Mouse (Mus musculus): ENCODE data around the gene Rabep2. TPM values are rescaled to one million over a fixed set of nuclear protein-coding genes. Genes with fewer than 3 reads are reported as not detected.
"Not testable (repeated sequence)": the region's sequence is repeated elsewhere in the genome, so short reads cannot be mapped to it uniquely, and the experiment has no call there.

Rabep2 gene
- total and polyA plus RNA-seq, 2 experiments from 2014 or later = 19.2 to 22.5 TPM

- H3K27ac ChIP-seq = peak within 1 kb of the TSS; percentile 71
- WGBS = under 1% methylated on average over 31 of the region's 32 CpGs
- peak within 1 kb of the TSS; percentile 55 for H3K4me3 ChIP-seq (ENCODE audit: low read length)
- peak within 1 kb of the TSS; percentile 60 for H3K4me2 ChIP-seq (ENCODE audit: low read depth, low read length)
- ATAC-seq (peak; percentile 98), DNase-seq (ENCODE audit: low spot score) (peak; percentile 98)
- H3K4me1 ChIP-seq (ENCODE audit: insufficient read depth, low read length) = peaks cover 5% of the 10 kb centered on the region; the same call in 1 of the 2 replicates
- no peaks in the 10 kb centered on the region for H3K9me3 ChIP-seq (ENCODE audit: low read length)
- peaks cover 14% of the 10 kb centered on the region for H3K36me3 ChIP-seq (ENCODE audit: insufficient read depth, low read length)
- H3K27me3 ChIP-seq (ENCODE audit: insufficient read depth, low read length) = no peaks in the 10 kb centered on the region
- H3K9ac ChIP-seq (replicated peaks; ENCODE audit: low read length) = peak within 1 kb of the TSS; percentile 65
- peak; percentile 66 for TF ChIP-seq CTCF (IDR thresholded peaks at IDR 0.05; ENCODE audit: low read depth)
These were observed 58.5 kb downstream of the Rabep2 start, which contains the start of gene Tufm for GRCm38 (mm10) chr7:126487052-126487483. TSS of gene Tufm (plus strand) at chr7:126487361.

- DNase-seq (ENCODE audit: low spot score) = not testable (repeated sequence)
These were observed 59.2 kb downstream of the Rabep2 start for GRCm38 (mm10) chr7:126487617-126488385.

GRCm38 (mm10) chr7:126491005-126491404, 62.4 kb downstream of the Rabep2 start:
- WGBS = 85% methylated on average over 1 of the region's 1 CpGs
- peaks cover 53% of the 10 kb centered on the region for H3K36me3 ChIP-seq (ENCODE audit: insufficient read depth, low read length)

More at GRCm38 (mm10) chr7:126487617-126488385, 59.2 kb downstream of the Rabep2 start:
- H3K27me3 ChIP-seq (ENCODE audit: insufficient read depth, low read length); H3K4me1 ChIP-seq (ENCODE audit: insufficient read depth, low read length); H3K9me3 ChIP-seq (ENCODE audit: low read length); ATAC-seq: not testable (repeated sequence)
- peak overlapping the region; percentile 61 for H3K27ac ChIP-seq
- H3K36me3 ChIP-seq (ENCODE audit: insufficient read depth, low read length) = peaks cover 21% of the 10 kb centered on the region
- 23% methylated on average over 15 of the region's 25 CpGs for WGBS
- H3K4me2 ChIP-seq (ENCODE audit: low read depth, low read length) = peak overlapping the region; percentile 60
- peak overlapping the region; percentile 65 for H3K9ac ChIP-seq (replicated peaks; ENCODE audit: low read length)
- H3K4me3 ChIP-seq (ENCODE audit: low read length) = peak overlapping the region; percentile 55

GRCm38 (mm10) chr7:126491973-126492372, 63.4 kb downstream of the Rabep2 start:
- no peak for ATAC-seq
- H3K4me3 ChIP-seq (ENCODE audit: low read length) = no peak overlapping the region
- H3K27ac ChIP-seq = no peak overlapping the region
- no peaks in the 10 kb centered on the region for H3K4me1 ChIP-seq (ENCODE audit: insufficient read depth, low read length)
- H3K36me3 ChIP-seq (ENCODE audit: insufficient read depth, low read length) = peaks cover 63% of the 10 kb centered on the region
- H3K9me3 ChIP-seq (ENCODE audit: low read length) = no peaks in the 10 kb centered on the region
- H3K9ac ChIP-seq (replicated peaks; ENCODE audit: low read length) = no peak overlapping the region
- TF ChIP-seq CTCF (IDR thresholded peaks at IDR 0.05; ENCODE audit: low read depth) = no peak
- 48% methylated on average over 11 of the region's 11 CpGs for WGBS
- DNase-seq (ENCODE audit: low spot score) = no peak
- H3K27me3 ChIP-seq (ENCODE audit: insufficient read depth, low read length) = no peaks in the 10 kb centered on the region
- no peak overlapping the region for H3K4me2 ChIP-seq (ENCODE audit: low read depth, low read length)

More at GRCm38 (mm10) chr7:126491005-126491404, 62.4 kb downstream of the Rabep2 start:
- Histone ChIP-seq H3K27me3 (ENCODE audit: insufficient read depth, low read length) (no peaks in the 10 kb centered on the region), H3K4me2 (ENCODE audit: low read depth, low read length) (no peak overlapping the region), H3K27ac (no peak overlapping the region), H3K4me3 (ENCODE audit: low read length) (no peak overlapping the region), H3K4me1 (ENCODE audit: insufficient read depth, low read length) (no peaks in the 10 kb centered on the region), H3K9me3 (ENCODE audit: low read length) (no peaks in the 10 kb centered on the region), H3K9ac (replicated peaks; ENCODE audit: low read length) (no peak overlapping the region)
- DNase-seq (ENCODE audit: low spot score) = no peak
- no peak for ATAC-seq
- no peak for TF ChIP-seq CTCF (IDR thresholded peaks at IDR 0.05; ENCODE audit: low read depth)

- Histone ChIP-seq H3K4me2 (ENCODE audit: low read depth, low read length) (no peak overlapping the region), H3K4me3 (ENCODE audit: low read length) (no peak overlapping the region), H3K9ac (replicated peaks; ENCODE audit: low read length) (no peak overlapping the region), H3K36me3 (ENCODE audit: insufficient read depth, low read length) (peaks cover 82% of the 10 kb centered on the region), H3K27me3 (ENCODE audit: insufficient read depth, low read length) (no peaks in the 10 kb centered on the region), H3K9me3 (ENCODE audit: low read length) (no peaks in the 10 kb centered on the region), H3K4me1 (ENCODE audit: insufficient read depth, low read length) (no peaks in the 10 kb centered on the region), H3K27ac (no peak overlapping the region)
- TF ChIP-seq CTCF (IDR thresholded peaks at IDR 0.05; ENCODE audit: low read depth) = no peak
- WGBS = 93% methylated on average over 6 of the region's 6 CpGs
- ATAC-seq (no peak), DNase-seq (ENCODE audit: low spot score) (no peak)
These were observed 65.6 kb downstream of the Rabep2 start for GRCm38 (mm10) chr7:126494120-126494519.

- H3K9ac ChIP-seq (replicated peaks; ENCODE audit: low read length) = no peak overlapping the region
- no peak overlapping the region for H3K4me2 ChIP-seq (ENCODE audit: low read depth, low read length)
- H3K27ac ChIP-seq = no peak overlapping the region
- 89% methylated on average over 5 of the region's 5 CpGs for WGBS
- peaks cover 93% of the 10 kb centered on the region for H3K36me3 ChIP-seq (ENCODE audit: insufficient read depth, low read length)
- DNase-seq (ENCODE audit: low spot score) = no peak
- no peaks in the 10 kb centered on the region for H3K9me3 ChIP-seq (ENCODE audit: low read length)
- H3K4me3 ChIP-seq (ENCODE audit: low read length) = no peak overlapping the region
- H3K4me1 ChIP-seq (ENCODE audit: insufficient read depth, low read length) = no peaks in the 10 kb centered on the region
- H3K27me3 ChIP-seq (ENCODE audit: insufficient read depth, low read length) = no peaks in the 10 kb centered on the region
- no peak for ATAC-seq
- TF ChIP-seq CTCF (IDR thresholded peaks at IDR 0.05; ENCODE audit: low read depth) = no peak
These were observed 67.9 kb downstream of the Rabep2 start for GRCm38 (mm10) chr7:126496475-126496874.

GRCm38 (mm10) chr7:126497966-126498365, 69.4 kb downstream of the Rabep2 start:
- Histone ChIP-seq H3K27me3 (ENCODE audit: insufficient read depth, low read length) (no peaks in the 10 kb centered on the region), H3K9ac (replicated peaks; ENCODE audit: low read length) (no peak overlapping the region), H3K36me3 (ENCODE audit: insufficient read depth, low read length) (peaks cover 79% of the 10 kb centered on the region), H3K9me3 (ENCODE audit: low read length) (no peaks in the 10 kb centered on the region), H3K4me1 (ENCODE audit: insufficient read depth, low read length) (no peaks in the 10 kb centered on the region), H3K4me2 (ENCODE audit: low read depth, low read length) (no peak overlapping the region), H3K4me3 (ENCODE audit: low read length) (no peak overlapping the region), H3K27ac (no peak overlapping the region)
- WGBS = 87% methylated on average over 12 of the region's 12 CpGs
- DNase-seq (ENCODE audit: low spot score) (no peak), ATAC-seq (no peak)
- TF ChIP-seq CTCF (IDR thresholded peaks at IDR 0.05; ENCODE audit: low read depth) = no peak

Other genes starting within 250 kb of the Rabep2 start
- 124 and 147 TPM in 2 replicates for gene Xpo6, start 228.3 kb upstream of the Rabep2 start, total RNA-seq (2014; rRNA removed)
- 41.8 and 45.4 TPM in 2 replicates for gene Xpo6, start 228.3 kb upstream of the Rabep2 start, polyA plus RNA-seq (2015; fragmentation: Nextera tagmentation; extraction: Ambion mirVana)
- gene Sbk1, start 156.1 kb upstream of the Rabep2 start, total RNA-seq (2014; rRNA removed) = 530 and 565 TPM in 2 replicates
- 138 and 161 TPM in 2 replicates for gene Sbk1, start 156.1 kb upstream of the Rabep2 start, polyA plus RNA-seq (2015; fragmentation: Nextera tagmentation; extraction: Ambion mirVana)
- gene Lat, start 59.2 kb upstream of the Rabep2 start, total RNA-seq (2014; rRNA removed) = 0.37 TPM in 1 of 2 replicates, not detected in the other
- gene Lat, start 59.2 kb upstream of the Rabep2 start, polyA plus RNA-seq (2015; fragmentation: Nextera tagmentation; extraction: Ambion mirVana) = 0.96 and 1.1 TPM in 2 replicates
- 102 and 125 TPM in 2 replicates for gene Spns1, start 51.3 kb upstream of the Rabep2 start, total RNA-seq (2014; rRNA removed)
- 80.9 and 83.7 TPM in 2 replicates for gene Spns1, start 51.3 kb upstream of the Rabep2 start, polyA plus RNA-seq (2015; fragmentation: Nextera tagmentation; extraction: Ambion mirVana)
- gene Nfatc2ip, start 32.0 kb upstream of the Rabep2 start, total RNA-seq (2014; rRNA removed) = 6.1 and 6.4 TPM in 2 replicates
- 2.9 and 3.0 TPM in 2 replicates for gene Nfatc2ip, start 32.0 kb upstream of the Rabep2 start, polyA plus RNA-seq (2015; fragmentation: Nextera tagmentation; extraction: Ambion mirVana)
- gene Cd19, start 13.9 kb upstream of the Rabep2 start, total RNA-seq (2014; rRNA removed) = 0.16 TPM in 1 of 2 replicates, not detected in the other
- gene Cd19, start 13.9 kb upstream of the Rabep2 start, polyA plus RNA-seq (2015; fragmentation: Nextera tagmentation; extraction: Ambion mirVana) = 0.05 TPM in 1 of 2 replicates, not detected in the other
- 0.99 and 5.4 TPM in 2 replicates for gene Atp2a1, start 34.3 kb downstream of the Rabep2 start, total RNA-seq (2014; rRNA removed)
- 0.40 and 0.68 TPM in 2 replicates for gene Atp2a1, start 34.3 kb downstream of the Rabep2 start, polyA plus RNA-seq (2015; fragmentation: Nextera tagmentation; extraction: Ambion mirVana)
- 34.1 and 41.1 TPM in 2 replicates for gene Sh2b1, start 46.7 kb downstream of the Rabep2 start, total RNA-seq (2014; rRNA removed)
- gene Sh2b1, start 46.7 kb downstream of the Rabep2 start, polyA plus RNA-seq (2015; fragmentation: Nextera tagmentation; extraction: Ambion mirVana) = 50.4 and 54.5 TPM in 2 replicates
- gene Tufm, start 58.6 kb downstream of the Rabep2 start, total RNA-seq (2014; rRNA removed) = 62.5 and 66.1 TPM in 2 replicates
- gene Tufm, start 58.6 kb downstream of the Rabep2 start, polyA plus RNA-seq (2015; fragmentation: Nextera tagmentation; extraction: Ambion mirVana) = 106 TPM in 2 replicates
- gene Atxn2l, start 74.7 kb downstream of the Rabep2 start, total RNA-seq (2014; rRNA removed) = 71.1 and 72.3 TPM in 2 replicates
- 45.9 and 54.0 TPM in 2 replicates for gene Atxn2l, start 74.7 kb downstream of the Rabep2 start, polyA plus RNA-seq (2015; fragmentation: Nextera tagmentation; extraction: Ambion mirVana)
- 112 and 118 TPM in 2 replicates for gene Eif3c, start 137.7 kb downstream of the Rabep2 start, total RNA-seq (2014; rRNA removed)
- 198 and 204 TPM in 2 replicates for gene Eif3c, start 137.7 kb downstream of the Rabep2 start, polyA plus RNA-seq (2015; fragmentation: Nextera tagmentation; extraction: Ambion mirVana)
- 0.25 and 6.3 TPM in 2 replicates for gene Apobr, start 156.2 kb downstream of the Rabep2 start, total RNA-seq (2014; rRNA removed)
- gene Apobr, start 156.2 kb downstream of the Rabep2 start, polyA plus RNA-seq (2015; fragmentation: Nextera tagmentation; extraction: Ambion mirVana) = 0.47 and 0.50 TPM in 2 replicates
- 27.7 and 34.2 TPM in 2 replicates for gene Cln3, start 157.1 kb downstream of the Rabep2 start, total RNA-seq (2014; rRNA removed)
- gene Cln3, start 157.1 kb downstream of the Rabep2 start, polyA plus RNA-seq (2015; fragmentation: Nextera tagmentation; extraction: Ambion mirVana) = 22.3 and 25.1 TPM in 2 replicates
- gene Il27, start 166.2 kb downstream of the Rabep2 start, total RNA-seq (2014; rRNA removed) = 0.94 TPM in 1 of 2 replicates, not detected in the other
- gene Il27, start 166.2 kb downstream of the Rabep2 start, polyA plus RNA-seq (2015; fragmentation: Nextera tagmentation; extraction: Ambion mirVana) = not detected in 2 replicates
- gene Nupr1, start 202.1 kb downstream of the Rabep2 start, total RNA-seq (2014; rRNA removed) = 5.9 and 6.7 TPM in 2 replicates
- gene Nupr1, start 202.1 kb downstream of the Rabep2 start, polyA plus RNA-seq (2015; fragmentation: Nextera tagmentation; extraction: Ambion mirVana) = 19.1 and 19.5 TPM in 2 replicates
- gene Sgf29, start 220.6 kb downstream of the Rabep2 start, total RNA-seq (2014; rRNA removed) = 35.1 and 36.3 TPM in 2 replicates
- 47.0 and 49.9 TPM in 2 replicates for gene Sgf29, start 220.6 kb downstream of the Rabep2 start, polyA plus RNA-seq (2015; fragmentation: Nextera tagmentation; extraction: Ambion mirVana)
- 22.1 and 34.8 TPM in 2 replicates for gene Sult1a1, start 247.7 kb downstream of the Rabep2 start, total RNA-seq (2014; rRNA removed)
- 19.4 and 22.4 TPM in 2 replicates for gene Sult1a1, start 247.7 kb downstream of the Rabep2 start, polyA plus RNA-seq (2015; fragmentation: Nextera tagmentation; extraction: Ambion mirVana)